Mouse (Mus musculus) hindbrain, embryonic 16.5 days (tissue): Measurements from ENCODE around the gene Nxn. TPM values are rescaled to one million over a fixed set of nuclear protein-coding genes. Genes with fewer than 3 reads are reported as not detected.

Experiments
- ATAC-seq: fragments of 200-750 bp; cut with Nextera tagmentation; 2 replicates; pipeline ENCODE4 v1.8.0; 2017; ENCODE audit warnings: moderate TSS enrichment, moderate library complexity
- H3K27ac ChIP-seq: fragments of 300-500 bp; sonication (generic); 2 replicates; pipeline ENCODE4 v1.5.1; 2014; ENCODE audit warnings: low read depth, mild to moderate bottlenecking, control low read depth, low read length, moderate library complexity
- H3K27me3 ChIP-seq: fragments of 300-500 bp; sonication (generic); replicated peaks from 2 replicates; pipeline ENCODE4 v1.6.1; 2014; ENCODE audit warnings: low read length; ENCODE audit not compliant: control insufficient read depth, insufficient read depth
- H3K36me3 ChIP-seq: fragments of 300-500 bp; sonication (generic); 2 replicates; pipeline ENCODE4 v1.6.1; 2014; ENCODE audit warnings: mild to moderate bottlenecking, low read length, moderate library complexity, mixed read lengths; ENCODE audit not compliant: control insufficient read depth, insufficient read depth
- H3K4me1 ChIP-seq: fragments of 300-500 bp; sonication (generic); 2 replicates; pipeline ENCODE4 v1.6.1; 2014; ENCODE audit warnings: low read depth, low read length; ENCODE audit not compliant: control insufficient read depth, insufficient read depth
- H3K4me2 ChIP-seq: fragments of 300-500 bp; sonication (generic); 2 replicates; pipeline ENCODE4 v1.6.1; 2014; ENCODE audit warnings: mild to moderate bottlenecking, low read length, control low read depth, moderate library complexity
- H3K4me3 ChIP-seq: fragments of 300-500 bp; sonication (generic); 2 replicates; pipeline ENCODE4 v1.5.1; 2014; ENCODE audit warnings: mild to moderate bottlenecking, low read length, control low read depth, moderate library complexity
- H3K9ac ChIP-seq: fragments of 300-500 bp; sonication (generic); 2 replicates; pipeline ENCODE4 v1.6.1; 2014; ENCODE audit warnings: low read depth, mild to moderate bottlenecking, control low read depth, low read length, moderate library complexity
- H3K9me3 ChIP-seq: fragments of 300-500 bp; sonication (generic); 2 replicates; pipeline ENCODE4 v1.6.1; 2014; ENCODE audit warnings: mild to moderate bottlenecking, low read length, moderate library complexity; ENCODE audit not compliant: control insufficient read depth
- WGBS: fragments of 180-500 bp; shearing (Covaris S2); extraction: QIAGEN DNeasy Blood & Tissue Kit; methylation state at CpG from one replicate; pipeline ENCODE4 v1.1.7; 2014; 5-methylcytosine and 5-hydroxymethylcytosine counted together
- polyA plus RNA-seq: library from polyadenylated mRNA; unstranded; fragments of >200 nt; fragmentation: Nextera tagmentation; extraction: Ambion mirVana; gene quantifications from 2 replicates; pipeline ENCODE4 v1.2.1, GENCODE M21; 2015

Gene Nxn
- polyA plus RNA-seq, 1 experiment from 2014 or later, result 22.2 TPM

GRCm38 (mm10) chr11:76312805-76313204 lies 86.1 kb downstream of the Nxn start:
- no peak overlapping the region for H3K27ac ChIP-seq
- H3K4me1 ChIP-seq, result peaks cover 5% of the 10 kb centered on the region
- WGBS, result 83% methylated on average over 4 of the region's 4 CpGs
- no peak overlapping the region for H3K9ac ChIP-seq
- H3K4me2 ChIP-seq, result no peak overlapping the region
- no peak for ATAC-seq
- H3K9me3 ChIP-seq, result no peaks in the 10 kb centered on the region
- H3K36me3 ChIP-seq, result no peaks in the 10 kb centered on the region
- no peaks in the 10 kb centered on the region for H3K27me3 ChIP-seq
- H3K4me3 ChIP-seq, result no peak overlapping the region

GRCm38 (mm10) chr11:76311224-76312000 lies 87.5 kb downstream of the Nxn start:
- ATAC-seq, result no peak
- Histone ChIP-seq H3K4me1 (peaks cover 5% of the 10 kb centered on the region), H3K27ac (no peak overlapping the region), H3K9me3 (no peaks in the 10 kb centered on the region), H3K27me3 (no peaks in the 10 kb centered on the region), H3K4me2 (no peak overlapping the region), H3K4me3 (no peak overlapping the region), H3K9ac (no peak overlapping the region), H3K36me3 (no peaks in the 10 kb centered on the region)
- 69% methylated on average over 12 of the region's 12 CpGs for WGBS

GRCm38 (mm10) chr11:76309868-76310267 lies 89.1 kb downstream of the Nxn start:
- Histone ChIP-seq H3K9ac (no peak overlapping the region), H3K27me3 (no peaks in the 10 kb centered on the region), H3K4me1 (peaks cover 5% of the 10 kb centered on the region), H3K36me3 (no peaks in the 10 kb centered on the region), H3K27ac (no peak overlapping the region; the same call in 1 of the 2 replicates), H3K4me2 (no peak overlapping the region), H3K4me3 (no peak overlapping the region), H3K9me3 (no peaks in the 10 kb centered on the region)
- ATAC-seq, result no peak
- 66% methylated on average over 5 of the region's 5 CpGs for WGBS

GRCm38 (mm10) chr11:76309072-76309471 lies 89.9 kb downstream of the Nxn start:
- Histone ChIP-seq H3K4me3 (no peak overlapping the region), H3K9ac (no peak overlapping the region), H3K27ac (no peak overlapping the region; the same call in 1 of the 2 replicates), H3K4me2 (no peak overlapping the region), H3K9me3 (no peaks in the 10 kb centered on the region), H3K27me3 (no peaks in the 10 kb centered on the region), H3K36me3 (no peaks in the 10 kb centered on the region), H3K4me1 (peaks cover 5% of the 10 kb centered on the region)
- 42% methylated on average over 6 of the region's 6 CpGs for WGBS
- ATAC-seq, result no peak

GRCm38 (mm10) chr11:76306769-76307168 lies 92.2 kb downstream of the Nxn start:
- Histone ChIP-seq H3K4me2 (no peak overlapping the region), H3K4me1 (peaks cover 5% of the 10 kb centered on the region), H3K27me3 (no peaks in the 10 kb centered on the region), H3K9me3 (no peaks in the 10 kb centered on the region), H3K4me3 (no peak overlapping the region), H3K9ac (no peak overlapping the region), H3K27ac (no peak overlapping the region), H3K36me3 (no peaks in the 10 kb centered on the region)
- WGBS, result 56% methylated on average over 4 of the region's 4 CpGs
- ATAC-seq, result no peak

- ATAC-seq, result no peak
- no peak overlapping the region for H3K27ac ChIP-seq
- no peaks in the 10 kb centered on the region for H3K9me3 ChIP-seq
- H3K4me3 ChIP-seq, result no peak overlapping the region
- H3K4me2 ChIP-seq, result no peak overlapping the region
- no peaks in the 10 kb centered on the region for H3K4me1 ChIP-seq
- WGBS, result 76% methylated on average over 4 of the region's 4 CpGs
- no peaks in the 10 kb centered on the region for H3K27me3 ChIP-seq
- no peak overlapping the region for H3K9ac ChIP-seq
- H3K36me3 ChIP-seq, result no peaks in the 10 kb centered on the region
Measured at GRCm38 (mm10) chr11:76305571-76305970, 93.4 kb downstream of the Nxn start.

- Histone ChIP-seq H3K27me3 (no peaks in the 10 kb centered on the region), H3K4me2 (no peak overlapping the region), H3K4me1 (no peaks in the 10 kb centered on the region; the same call in 1 of the 2 replicates), H3K36me3 (no peaks in the 10 kb centered on the region), H3K9ac (no peak overlapping the region), H3K4me3 (no peak overlapping the region), H3K27ac (no peak overlapping the region), H3K9me3 (no peaks in the 10 kb centered on the region)
- ATAC-seq, result no peak
- WGBS, result 53% methylated on average over 11 of the region's 11 CpGs
Measured at GRCm38 (mm10) chr11:76303368-76303767, 95.6 kb downstream of the Nxn start.

DNA sequence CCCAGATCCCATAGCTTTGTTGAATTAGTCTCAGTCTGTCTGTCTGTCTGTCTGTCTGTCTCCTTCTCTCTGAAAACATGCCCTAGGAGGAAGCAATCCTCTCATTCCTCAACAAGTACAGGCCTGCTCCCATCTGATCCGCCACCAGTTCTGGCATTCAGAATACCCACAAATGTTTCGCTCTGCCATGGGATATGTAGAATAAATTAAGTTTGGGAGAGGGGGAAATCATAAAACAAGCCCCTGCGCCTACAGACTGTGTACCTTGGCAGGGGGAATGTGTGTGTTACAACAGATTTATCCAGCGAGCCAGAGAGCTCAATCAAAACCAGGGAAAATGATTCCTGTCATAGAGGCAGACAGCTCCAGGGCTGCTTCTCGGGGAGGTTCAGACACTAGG lies 98.1 kb downstream of the Nxn start:
- ATAC-seq, result no peak
- Histone ChIP-seq H3K4me1 (peaks cover 9% of the 10 kb centered on the region), H3K4me3 (no peak overlapping the region), H3K27ac (no peak overlapping the region), H3K4me2 (no peak overlapping the region), H3K9me3 (no peaks in the 10 kb centered on the region), H3K36me3 (no peaks in the 10 kb centered on the region), H3K9ac (no peak overlapping the region), H3K27me3 (no peaks in the 10 kb centered on the region)
- 75% methylated on average over 5 of the region's 5 CpGs for WGBS

GRCm38 (mm10) chr11:76298457-76299000 lies 100.4 kb downstream of the Nxn start:
- Histone ChIP-seq H3K27me3 (no peaks in the 10 kb centered on the region), H3K4me1 (peaks cover 18% of the 10 kb centered on the region), H3K36me3 (no peaks in the 10 kb centered on the region), H3K9ac (no peak overlapping the region), H3K4me3 (no peak overlapping the region), H3K4me2 (no peak overlapping the region), H3K9me3 (no peaks in the 10 kb centered on the region), H3K27ac (no peak overlapping the region)
- no peak for ATAC-seq
- WGBS, result 61% methylated on average over 9 of the region's 9 CpGs
